Mouse (Mus musculus) ES-E14 (cell line): ENCODE data around the gene Luc7l2.
"Not testable (repeated sequence)": the region's sequence is repeated elsewhere in the genome, so short reads cannot be mapped to it uniquely, and the experiment has no call there.

Experiments
- CHD2 ChIP-seq: IDR thresholded peaks from 2 replicates; pipeline ENCODE4 v1.6.1; 2014; ENCODE audit warnings: mild to moderate bottlenecking, low read depth, low read length, inconsistent platforms
- HCFC1 ChIP-seq: IDR thresholded peaks from 2 replicates; pipeline ENCODE4 v1.6.1; 2012; ENCODE audit warnings: low read length, inconsistent platforms, borderline replicate concordance; ENCODE audit not compliant: insufficient read depth
- MAFK ChIP-seq: IDR thresholded peaks from 2 replicates; pipeline ENCODE4 v1.6.1; 2014; ENCODE audit warnings: mild to moderate bottlenecking, low read depth, low read length, inconsistent platforms; ENCODE audit not compliant: insufficient read depth
- ZC3H11A ChIP-seq: IDR thresholded peaks from 2 replicates; pipeline ENCODE4 v1.6.1; 2012; ENCODE audit warnings: low read depth, mild to moderate bottlenecking, inconsistent platforms, low read length, borderline replicate concordance
- ZNF384 ChIP-seq: IDR thresholded peaks from 2 replicates; pipeline ENCODE4 v1.6.1; 2012; ENCODE audit warnings: low read depth, low read length, inconsistent platforms

DNA sequence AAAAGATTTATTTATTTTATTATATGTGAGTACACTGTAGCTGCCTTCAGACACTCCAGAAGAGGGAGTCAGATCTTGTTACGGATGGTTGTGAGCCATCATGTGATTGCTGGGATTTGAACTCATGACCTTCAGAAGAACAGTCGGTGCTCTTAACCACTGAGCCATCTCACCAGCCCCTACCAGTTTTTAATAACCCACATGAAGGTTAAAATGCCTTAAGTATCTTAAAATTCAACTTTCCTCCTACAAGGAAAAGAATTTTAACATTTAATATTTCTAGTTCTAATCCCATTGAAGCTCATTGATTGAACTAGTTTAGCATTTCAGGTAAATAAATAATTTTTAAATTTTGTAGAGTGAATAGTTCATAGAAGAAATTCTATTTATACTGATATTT lies 4.1 kb upstream of the Luc7l2 start:
- TF ChIP-seq HCFC1, CHD2, ZC3H11A, MAFK, ZNF384: not testable (repeated sequence)
